Mouse (Mus musculus): ENCODE measurements around the gene Tubb1. TPM values are rescaled to one million over a fixed set of nuclear protein-coding genes. Genes with fewer than 3 reads are reported as not detected.

Tubb1 gene
- polyA plus RNA-seq, 1 experiment: 0.07 TPM

- no peaks in the 10 kb centered on the region for H3K27me3 ChIP-seq (ENCODE audit: control insufficient read depth, insufficient read depth, low read length)
- 83% methylated on average over 5 of the region's 5 CpGs for WGBS
- no peak for DNase-seq
- no peaks in the 10 kb centered on the region for H3K4me1 ChIP-seq (ENCODE audit: control insufficient read depth, insufficient read depth, low read length)
- TF ChIP-seq POLR2A (IDR thresholded peaks at IDR 0.05; ENCODE audit: borderline replicate concordance, insufficient read depth, low read length) (no peak), CTCF (IDR thresholded peaks at IDR 0.05; ENCODE audit: borderline replicate concordance, insufficient read depth, low read depth, low read length) (no peak)
- no peak overlapping the region for H3K27ac ChIP-seq (ENCODE audit: insufficient read depth, low read length)
- no peak overlapping the region for H3K4me3 ChIP-seq (replicated peaks; ENCODE audit: insufficient read depth, low read depth, low read length)
These were observed 36.5 kb downstream of the Tubb1 start for GRCm38 (mm10) chr2:174487005-174487404.

- no peak for DNase-seq
- no peaks in the 10 kb centered on the region; the same call in 1 of the 2 replicates for H3K27me3 ChIP-seq (ENCODE audit: control insufficient read depth, insufficient read depth, low read length)
- WGBS: 68% methylated on average over 2 of the region's 2 CpGs
- no peak overlapping the region for H3K4me3 ChIP-seq (replicated peaks; ENCODE audit: insufficient read depth, low read depth, low read length)
- H3K4me1 ChIP-seq (ENCODE audit: control insufficient read depth, insufficient read depth, low read length): no peaks in the 10 kb centered on the region
- no peak overlapping the region for H3K27ac ChIP-seq (ENCODE audit: insufficient read depth, low read length)
- TF ChIP-seq POLR2A (IDR thresholded peaks at IDR 0.05; ENCODE audit: borderline replicate concordance, insufficient read depth, low read length) (no peak), CTCF (IDR thresholded peaks at IDR 0.05; ENCODE audit: borderline replicate concordance, insufficient read depth, low read depth, low read length) (no peak)
These were observed 42.4 kb downstream of the Tubb1 start for GRCm38 (mm10) chr2:174492858-174493257.

- TF ChIP-seq POLR2A (IDR thresholded peaks at IDR 0.05; ENCODE audit: borderline replicate concordance, insufficient read depth, low read length): no peak
- TF ChIP-seq CTCF (IDR thresholded peaks at IDR 0.05; ENCODE audit: borderline replicate concordance, insufficient read depth, low read depth, low read length): no peak
- H3K4me1 ChIP-seq (ENCODE audit: control insufficient read depth, insufficient read depth, low read length): no peaks in the 10 kb centered on the region
- WGBS: 82% methylated on average over 14 of the region's 14 CpGs
- DNase-seq: no peak
- no peaks in the 10 kb centered on the region for H3K27me3 ChIP-seq (ENCODE audit: control insufficient read depth, insufficient read depth, low read length)
- H3K4me3 ChIP-seq (replicated peaks; ENCODE audit: insufficient read depth, low read depth, low read length): no peak overlapping the region
- H3K27ac ChIP-seq (ENCODE audit: insufficient read depth, low read length): no peak overlapping the region
These were observed 50.5 kb downstream of the Tubb1 start for GRCm38 (mm10) chr2:174500814-174501503.

GRCm38 (mm10) chr2:174501517-174501916 lies 51.0 kb downstream of the Tubb1 start:
- no peaks in the 10 kb centered on the region for H3K4me1 ChIP-seq (ENCODE audit: control insufficient read depth, insufficient read depth, low read length)
- H3K27ac ChIP-seq (ENCODE audit: insufficient read depth, low read length): no peak overlapping the region
- TF ChIP-seq CTCF (IDR thresholded peaks at IDR 0.05; ENCODE audit: borderline replicate concordance, insufficient read depth, low read depth, low read length) (no peak), POLR2A (IDR thresholded peaks at IDR 0.05; ENCODE audit: borderline replicate concordance, insufficient read depth, low read length) (no peak)
- H3K27me3 ChIP-seq (ENCODE audit: control insufficient read depth, insufficient read depth, low read length): no peaks in the 10 kb centered on the region
- H3K4me3 ChIP-seq (replicated peaks; ENCODE audit: insufficient read depth, low read depth, low read length): no peak overlapping the region
- no peak for DNase-seq
- 81% methylated on average over 8 of the region's 8 CpGs for WGBS

GRCm38 (mm10) chr2:174502321-174502720 lies 51.8 kb downstream of the Tubb1 start:
- no peak for DNase-seq
- Histone ChIP-seq H3K4me1 (ENCODE audit: control insufficient read depth, insufficient read depth, low read length) (no peaks in the 10 kb centered on the region), H3K27ac (ENCODE audit: insufficient read depth, low read length) (no peak overlapping the region), H3K27me3 (ENCODE audit: control insufficient read depth, insufficient read depth, low read length) (no peaks in the 10 kb centered on the region), H3K4me3 (replicated peaks; ENCODE audit: insufficient read depth, low read depth, low read length) (no peak overlapping the region)
- TF ChIP-seq CTCF (IDR thresholded peaks at IDR 0.05; ENCODE audit: borderline replicate concordance, insufficient read depth, low read depth, low read length): no peak
- no peak for TF ChIP-seq POLR2A (IDR thresholded peaks at IDR 0.05; ENCODE audit: borderline replicate concordance, insufficient read depth, low read length)
- WGBS: 56% methylated on average over 5 of the region's 5 CpGs

GRCm38 (mm10) chr2:174502831-174503460 lies 52.5 kb downstream of the Tubb1 start:
- DNase-seq: no peak
- no peak for TF ChIP-seq CTCF (IDR thresholded peaks at IDR 0.05; ENCODE audit: borderline replicate concordance, insufficient read depth, low read depth, low read length)
- Histone ChIP-seq H3K4me3 (replicated peaks; ENCODE audit: insufficient read depth, low read depth, low read length) (no peak overlapping the region), H3K4me1 (ENCODE audit: control insufficient read depth, insufficient read depth, low read length) (no peaks in the 10 kb centered on the region), H3K27me3 (ENCODE audit: control insufficient read depth, insufficient read depth, low read length) (no peaks in the 10 kb centered on the region), H3K27ac (ENCODE audit: insufficient read depth, low read length) (no peak overlapping the region)
- 82% methylated on average over 25 of the region's 25 CpGs for WGBS

Other genes starting within 250 kb of the Tubb1 start
- gene Gnas, start 166.4 kb upstream of the Tubb1 start, polyA plus RNA-seq (2012; rRNA removed): 2,758 and 2,923 TPM in 2 replicates
- gene Gm20721, start 104.0 kb upstream of the Tubb1 start, polyA plus RNA-seq (2012; rRNA removed): 0.06 and 0.07 TPM in 2 replicates
- 74.0 and 77.4 TPM in 2 replicates for gene Nelfcd, start 34.9 kb upstream of the Tubb1 start, polyA plus RNA-seq (2012; rRNA removed)
- gene Ctsz, start 11.7 kb upstream of the Tubb1 start, polyA plus RNA-seq (2012; rRNA removed): 64.2 and 70.7 TPM in 2 replicates
- gene Atp5e, start 13.4 kb downstream of the Tubb1 start, polyA plus RNA-seq (2012; rRNA removed): 679 and 697 TPM in 2 replicates
- gene Prelid3b, start 22.4 kb downstream of the Tubb1 start, polyA plus RNA-seq (2012; rRNA removed): 86.2 and 87.5 TPM in 2 replicates
- 0.17 and 0.20 TPM in 2 replicates for gene Zfp831, start 192.8 kb downstream of the Tubb1 start, polyA plus RNA-seq (2012; rRNA removed)